Mouse (Mus musculus) heart, embryonic 10.5 days (tissue): ENCODE measurements around the gene Leng1. TPM values are rescaled to one million over a fixed set of nuclear protein-coding genes. Genes with fewer than 3 reads are reported as not detected.

Experiments used
- DNase-seq: peaks from one replicate; pipeline ENCODE4 v3.0.0-alpha.2; 2017; ENCODE audit warnings: low spot score
- H3K27ac ChIP-seq: fragments of 300-500 bp; sonication (generic); 2 replicates; pipeline ENCODE4 v1.5.1; 2016; ENCODE audit warnings: mild to moderate bottlenecking
- H3K27me3 ChIP-seq: fragments of 300-500 bp; sonication (generic); 2 replicates; pipeline ENCODE4 v1.6.1; 2016; ENCODE audit warnings: mild to moderate bottlenecking; ENCODE audit not compliant: poor library complexity, insufficient read depth, severe bottlenecking
- H3K36me3 ChIP-seq: fragments of 300-500 bp; sonication (generic); 2 replicates; pipeline ENCODE4 v1.6.1; 2016; ENCODE audit warnings: mild to moderate bottlenecking, moderate library complexity
- H3K4me1 ChIP-seq: fragments of 300-500 bp; sonication (generic); 2 replicates; pipeline ENCODE4 v1.6.1; 2016; ENCODE audit warnings: mild to moderate bottlenecking
- H3K4me3 ChIP-seq: fragments of 300-500 bp; sonication (generic); 2 replicates; pipeline ENCODE4 v1.5.1; 2016; ENCODE audit warnings: mild to moderate bottlenecking, moderate library complexity
- H3K9me3 ChIP-seq: fragments of 300-500 bp; sonication (generic); 2 replicates; pipeline ENCODE4 v1.6.1; 2016; ENCODE audit warnings: mild to moderate bottlenecking, moderate library complexity
- WGBS: fragments of 180-500 bp; shearing (Covaris S2); methylation state at CpG from one replicate; pipeline ENCODE4 v1.1.7; 2016; 5-methylcytosine and 5-hydroxymethylcytosine counted together
- polyA plus RNA-seq: library from polyadenylated mRNA; unstranded; fragments of >200 nt; fragmentation: Nextera tagmentation; extraction: Ambion mirVana; gene quantifications from 2 replicates; pipeline ENCODE4 v1.2.1, GENCODE M21; 2016

Leng1 gene
- polyA plus RNA-seq, 1 experiment from 2014 or later = 19.6 TPM

DNA sequence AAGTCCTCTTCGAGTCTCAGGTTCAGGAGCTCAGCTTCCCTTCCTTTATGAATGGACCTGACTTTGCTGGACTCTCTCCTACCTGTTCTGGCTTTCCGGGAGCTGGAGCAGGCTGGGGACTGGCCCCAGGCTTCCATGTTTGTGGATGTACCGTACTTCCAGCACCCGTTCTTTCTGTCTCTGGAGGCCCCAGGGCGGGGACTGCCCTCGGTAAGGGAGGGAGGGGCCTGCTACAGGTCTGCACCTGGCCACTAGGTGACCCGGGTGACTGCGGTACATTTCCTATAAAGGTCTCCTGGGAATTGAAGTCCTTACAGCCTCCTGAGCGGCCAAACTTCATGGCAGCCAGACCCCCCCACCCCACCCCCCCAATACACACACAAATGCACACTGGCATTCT, 11.7 kb upstream of the Leng1 start, which contains the start of gene Tmc4:
TSS of gene Tmc4 (minus strand) at position 212 of the 400 bp plus-strand sequence.
- Histone ChIP-seq H3K4me3 (no peak within 1 kb of the TSS), H3K4me1 (no peaks in the 10 kb centered on the region), H3K27me3 (no peaks in the 10 kb centered on the region), H3K36me3 (peaks cover 13% of the 10 kb centered on the region; the same call in 1 of the 2 replicates), H3K9me3 (no peaks in the 10 kb centered on the region), H3K27ac (no peak within 1 kb of the TSS)
- WGBS = 50% methylated on average over 9 of the region's 9 CpGs
- no peak for DNase-seq

DNA sequence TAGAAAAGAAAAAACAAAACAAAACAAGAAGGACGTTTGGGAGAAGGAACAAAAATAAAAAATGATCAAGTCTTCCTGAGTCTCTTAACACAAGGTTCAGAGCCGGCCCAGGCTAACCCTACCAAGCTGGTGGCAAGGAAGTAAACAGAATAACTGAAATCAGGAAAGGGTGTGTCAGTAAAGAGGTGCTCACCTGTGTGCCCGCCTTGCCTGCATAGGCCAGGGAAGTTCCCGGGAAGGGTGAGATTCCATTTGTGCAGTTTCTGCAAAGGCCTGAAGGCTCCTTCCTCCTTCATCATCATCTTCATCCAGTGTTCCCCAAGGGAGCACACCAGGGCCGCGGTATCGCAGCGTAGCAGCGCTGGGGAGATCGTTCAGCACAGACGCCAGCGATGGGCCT, 10.7 kb upstream of the Leng1 start:
- Histone ChIP-seq H3K36me3 (peaks cover 13% of the 10 kb centered on the region; the same call in 1 of the 2 replicates), H3K9me3 (no peaks in the 10 kb centered on the region), H3K4me1 (no peaks in the 10 kb centered on the region), H3K27ac (no peak overlapping the region), H3K4me3 (no peak overlapping the region), H3K27me3 (no peaks in the 10 kb centered on the region)
- 85% methylated on average over 12 of the region's 12 CpGs for WGBS
- DNase-seq = no peak

DNA sequence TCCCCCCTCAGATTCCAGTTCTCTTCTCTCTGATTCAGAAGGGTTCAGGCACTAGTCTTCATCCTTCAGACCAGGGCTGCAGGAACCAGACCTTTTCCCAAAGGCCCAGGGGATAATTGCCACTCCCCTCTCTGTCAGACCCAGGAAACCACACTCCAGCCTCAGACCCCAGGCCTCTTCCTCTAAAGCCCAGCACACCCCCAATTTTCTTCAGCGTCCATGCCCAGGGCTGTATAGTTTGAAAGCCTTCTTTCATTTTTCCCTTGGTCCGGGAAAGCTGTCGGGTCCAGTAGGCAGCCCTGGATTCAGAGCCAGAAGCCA, 9.5 kb upstream of the Leng1 start:
- H3K9me3 ChIP-seq = no peaks in the 10 kb centered on the region
- peaks cover 8% of the 10 kb centered on the region; the same call in 1 of the 2 replicates for H3K36me3 ChIP-seq
- DNase-seq = no peak
- no peaks in the 10 kb centered on the region for H3K4me1 ChIP-seq
- H3K27me3 ChIP-seq = no peaks in the 10 kb centered on the region
- 83% methylated on average over 3 of the region's 3 CpGs for WGBS
- no peak overlapping the region for H3K4me3 ChIP-seq
- no peak overlapping the region for H3K27ac ChIP-seq

DNA sequence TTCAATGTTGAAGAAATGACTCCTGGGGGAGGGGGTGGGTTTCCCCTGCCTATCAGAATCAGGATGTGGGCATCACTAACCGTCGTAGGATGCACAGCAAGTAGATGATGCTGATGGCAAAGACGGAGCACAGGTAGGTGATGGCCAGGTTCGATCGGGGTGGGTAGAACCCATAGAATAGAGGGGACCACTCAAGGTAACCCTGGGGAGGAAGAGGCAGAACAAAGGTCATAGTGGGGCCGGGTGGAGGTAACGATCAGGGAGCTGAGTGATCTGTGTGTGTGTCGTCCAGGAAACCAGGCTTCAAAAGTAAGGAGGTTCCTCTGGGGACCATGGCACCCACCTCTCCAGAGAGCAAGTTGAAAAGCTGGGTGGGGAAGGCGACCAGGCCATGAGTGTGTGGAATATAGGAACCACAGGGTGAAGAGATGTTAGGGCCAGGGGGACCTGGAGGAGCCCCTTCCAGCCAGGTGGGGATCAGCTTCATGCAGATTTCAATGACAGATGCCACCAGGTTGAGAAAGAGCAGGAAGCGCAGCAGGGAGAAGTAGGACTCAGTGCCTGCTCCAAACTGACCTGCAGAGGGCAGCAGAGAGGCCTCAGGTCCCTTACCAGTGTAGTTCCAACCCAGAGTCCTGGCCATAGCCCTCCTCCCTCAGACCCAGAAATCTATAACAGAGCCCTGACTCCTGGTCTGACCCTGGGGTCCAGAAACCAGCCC, 9.0 kb upstream of the Leng1 start:
- Histone ChIP-seq H3K4me3 (no peak overlapping the region), H3K27ac (no peak overlapping the region), H3K36me3 (peaks cover 7% of the 10 kb centered on the region; the same call in 1 of the 2 replicates), H3K9me3 (no peaks in the 10 kb centered on the region), H3K27me3 (no peaks in the 10 kb centered on the region), H3K4me1 (no peaks in the 10 kb centered on the region)
- WGBS = 69% methylated on average over 10 of the region's 10 CpGs
- DNase-seq = peak; percentile 91

DNA sequence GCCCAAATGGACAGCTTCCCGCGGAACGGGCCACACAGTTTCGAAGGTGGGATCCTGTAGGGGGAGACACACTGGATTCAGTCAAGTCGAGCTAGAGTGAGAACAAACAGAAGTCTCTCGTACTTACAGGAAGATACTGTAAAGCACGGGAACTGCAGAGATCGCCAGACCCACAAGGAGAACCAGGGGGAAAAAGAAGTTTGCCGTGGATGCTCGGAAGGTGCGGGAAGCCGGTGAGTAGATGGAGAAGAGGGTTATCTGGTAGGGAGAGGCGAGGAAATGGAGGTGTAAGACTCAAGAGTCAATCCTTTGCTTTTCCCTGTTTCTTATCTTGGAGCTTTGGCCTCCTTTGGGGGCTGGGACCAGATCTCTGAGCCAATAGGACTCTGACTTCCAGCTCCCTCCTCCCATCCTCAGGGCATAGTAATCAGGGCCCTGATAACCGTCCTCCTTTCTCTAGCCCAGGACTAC, 1.3 kb upstream of the Leng1 start:
- H3K27ac ChIP-seq = peak overlapping the region; percentile 25; the same call in 1 of the 2 replicates
- WGBS = 6% methylated on average over 14 of the region's 14 CpGs
- no peak for DNase-seq

DNA sequence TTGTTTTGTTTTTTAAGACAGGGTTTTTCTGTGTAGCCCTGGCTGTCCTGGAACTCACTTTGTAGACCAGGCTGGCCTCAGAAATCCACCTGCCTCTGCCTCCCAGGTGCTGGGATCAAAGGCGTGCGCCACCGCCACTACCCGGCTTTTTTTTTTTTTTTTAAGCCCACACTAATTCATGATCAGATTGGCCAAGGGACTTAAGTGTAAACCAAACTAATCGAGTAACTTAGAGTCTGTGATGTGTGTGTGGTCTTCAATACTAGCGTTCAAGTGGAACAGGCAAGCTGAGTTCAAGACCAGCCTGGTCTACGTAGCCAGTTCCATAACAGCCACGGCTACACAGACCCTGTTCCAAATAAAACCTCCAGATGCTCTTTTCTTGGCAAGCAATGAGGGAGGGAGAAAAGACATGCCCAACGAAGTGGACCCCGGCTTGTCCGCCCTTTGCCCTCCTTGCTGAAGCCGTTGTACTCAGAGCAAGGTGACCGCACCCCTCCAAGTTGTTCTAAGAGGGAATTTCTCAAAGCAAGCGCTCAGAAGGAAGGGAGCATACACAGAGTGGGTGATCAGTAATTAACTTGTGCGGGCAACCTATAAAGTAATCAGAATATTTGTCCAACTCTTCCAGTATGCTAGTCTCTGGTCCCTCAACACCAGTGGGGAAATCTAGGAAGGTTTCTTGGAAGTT, 971 bp downstream of the Leng1 start:
- peak overlapping the region; percentile 92 for H3K27ac ChIP-seq
- WGBS = 30% methylated on average over 15 of the region's 15 CpGs
- no peaks in the 10 kb centered on the region for H3K9me3 ChIP-seq
- H3K4me1 ChIP-seq = peaks cover 28% of the 10 kb centered on the region
- peaks cover 40% of the 10 kb centered on the region for H3K36me3 ChIP-seq
- DNase-seq = peak; percentile 78
- H3K4me3 ChIP-seq = peak overlapping the region; percentile 80
- no peaks in the 10 kb centered on the region for H3K27me3 ChIP-seq

More for the DNA sequence above, 1.3 kb upstream of the Leng1 start:
- H3K4me1 ChIP-seq = peaks cover 28% of the 10 kb centered on the region
- H3K27me3 ChIP-seq = no peaks in the 10 kb centered on the region
- peaks cover 18% of the 10 kb centered on the region for H3K36me3 ChIP-seq
- peak overlapping the region; percentile 43 for H3K4me3 ChIP-seq
- H3K9me3 ChIP-seq = no peaks in the 10 kb centered on the region

DNA sequence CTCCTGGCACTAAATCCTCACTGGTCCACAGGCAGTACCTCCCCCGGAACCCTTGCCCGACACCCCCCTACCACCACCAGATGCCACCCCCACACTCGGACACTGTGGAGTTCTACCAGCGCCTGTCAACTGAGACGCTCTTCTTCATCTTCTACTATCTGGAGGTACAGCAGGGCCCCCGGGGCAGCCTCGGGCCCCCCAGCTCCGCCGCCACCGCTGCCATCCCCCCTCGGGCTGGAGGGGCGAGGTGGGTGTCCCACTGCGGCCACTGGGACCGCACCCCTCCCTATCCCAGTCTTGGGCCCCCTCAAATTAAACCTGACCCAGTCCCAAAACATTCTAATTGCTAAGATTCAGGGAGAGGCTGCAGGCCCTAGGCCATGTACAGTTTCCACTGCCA, 7.1 kb downstream of the Leng1 start:
- Histone ChIP-seq H3K9me3 (no peaks in the 10 kb centered on the region), H3K27me3 (no peaks in the 10 kb centered on the region), H3K36me3 (peaks cover 99% of the 10 kb centered on the region), H3K27ac (no peak overlapping the region), H3K4me1 (peaks cover 7% of the 10 kb centered on the region), H3K4me3 (no peak overlapping the region)
- WGBS = 92% methylated on average over 14 of the region's 14 CpGs
- DNase-seq = no peak

DNA sequence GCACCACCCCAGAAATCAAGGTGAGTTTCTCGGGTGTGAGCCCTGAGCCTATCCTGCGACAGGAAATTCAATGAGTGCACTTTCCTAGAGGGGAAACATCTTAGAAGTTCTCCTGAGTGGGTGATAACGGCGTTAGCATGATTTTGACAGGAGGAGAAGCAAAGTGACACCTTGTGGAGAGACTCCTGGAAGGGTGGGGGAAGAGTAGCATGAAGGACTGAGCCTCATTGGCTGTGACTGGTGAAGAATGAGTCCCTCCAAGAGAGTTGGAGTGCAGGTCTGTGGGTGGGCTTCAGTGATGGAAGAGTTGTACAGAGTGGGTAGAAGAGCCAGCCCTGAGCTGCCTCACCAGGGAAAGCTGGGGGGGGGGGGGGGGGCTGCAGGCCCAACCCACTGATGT, 8.7 kb downstream of the Leng1 start:
- Histone ChIP-seq H3K4me1 (peaks cover 6% of the 10 kb centered on the region; the same call in 1 of the 2 replicates), H3K27ac (no peak overlapping the region), H3K27me3 (no peaks in the 10 kb centered on the region), H3K9me3 (no peaks in the 10 kb centered on the region), H3K4me3 (no peak overlapping the region), H3K36me3 (peaks cover 100% of the 10 kb centered on the region)
- 79% methylated on average over 4 of the region's 4 CpGs for WGBS
- no peak for DNase-seq

DNA sequence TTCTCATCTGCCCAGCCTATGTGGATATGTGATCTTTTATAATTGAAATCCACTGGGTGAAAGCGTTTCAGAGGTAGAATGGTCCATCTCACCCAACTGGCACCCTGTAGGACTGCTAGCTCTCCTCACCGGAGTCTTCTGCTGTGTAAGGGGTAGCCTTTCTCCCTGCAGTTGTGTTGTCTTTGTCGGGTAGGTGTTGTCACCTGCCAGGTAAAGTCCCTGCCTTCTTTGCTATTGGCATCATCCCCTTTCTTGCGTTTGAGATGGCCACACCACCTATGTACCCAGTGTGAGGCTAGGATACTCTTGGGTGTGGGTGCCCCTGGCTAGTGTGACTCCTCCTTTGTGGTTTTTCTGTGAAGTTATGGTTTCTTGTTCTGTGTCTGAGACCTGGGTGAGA, 19.0 kb downstream of the Leng1 start:
- H3K9me3 ChIP-seq = no peaks in the 10 kb centered on the region
- peaks cover 33% of the 10 kb centered on the region for H3K36me3 ChIP-seq
- DNase-seq = no peak
- peak overlapping the region; percentile 98 for H3K4me3 ChIP-seq
- H3K27me3 ChIP-seq = no peaks in the 10 kb centered on the region
- peaks cover 29% of the 10 kb centered on the region for H3K4me1 ChIP-seq
- 62% methylated on average over 4 of the region's 4 CpGs for WGBS
- peak overlapping the region; percentile 98; the same call in 1 of the 2 replicates for H3K27ac ChIP-seq

DNA sequence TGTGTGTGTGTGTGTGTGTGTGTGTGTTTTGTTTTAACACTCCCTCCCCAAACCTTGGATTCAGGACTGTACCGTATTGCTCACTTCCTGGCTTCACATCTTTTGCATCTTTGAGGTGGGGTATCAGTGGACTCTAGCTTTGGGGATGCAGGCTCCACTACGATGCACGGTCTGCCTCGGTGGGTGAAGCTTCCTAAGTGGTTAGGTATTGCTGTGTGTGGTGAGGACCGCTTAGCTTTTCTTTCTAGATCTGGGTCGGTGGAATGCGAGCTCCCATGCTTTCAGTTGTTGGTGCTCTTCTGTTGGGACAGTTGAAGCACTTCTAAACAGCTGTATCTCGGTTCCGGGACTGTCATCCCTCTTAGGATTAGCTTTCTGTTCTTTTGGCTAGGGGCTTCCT, 19.5 kb downstream of the Leng1 start:
- Histone ChIP-seq H3K9me3 (no peaks in the 10 kb centered on the region), H3K4me3 (peak overlapping the region; percentile 98), H3K27me3 (no peaks in the 10 kb centered on the region), H3K27ac (peak overlapping the region; percentile 98), H3K36me3 (peaks cover 33% of the 10 kb centered on the region), H3K4me1 (peaks cover 29% of the 10 kb centered on the region)
- WGBS = 21% methylated on average over 9 of the region's 9 CpGs
- DNase-seq = no peak

DNA sequence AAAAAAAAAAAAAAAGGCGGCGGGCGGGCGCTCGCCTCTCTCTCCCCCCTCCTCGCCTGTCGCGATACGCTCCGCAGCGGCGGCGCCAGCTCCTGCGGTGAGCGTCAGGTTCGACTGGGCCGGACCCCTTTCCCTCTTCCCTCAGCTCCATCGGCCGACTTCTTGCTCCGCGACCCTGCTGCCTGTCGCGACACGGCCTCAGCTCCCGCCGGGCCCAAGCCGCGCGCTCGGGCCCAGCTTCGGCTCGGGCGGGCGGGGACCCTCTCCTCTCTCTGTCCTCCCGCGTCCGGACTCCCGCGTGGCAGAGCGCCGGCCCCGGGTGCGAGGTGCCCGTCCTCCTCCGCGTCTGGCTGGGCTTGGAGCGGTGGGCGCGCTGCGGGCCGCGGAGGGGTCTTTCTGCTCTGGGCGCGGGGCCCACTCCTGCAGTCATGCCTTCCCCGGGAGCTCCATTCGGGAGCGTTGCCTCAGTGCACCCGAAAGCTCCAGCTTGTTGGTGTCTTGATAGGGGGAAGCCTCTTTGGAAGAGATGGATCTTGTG, 20.1 kb downstream of the Leng1 start:
- no peaks in the 10 kb centered on the region for H3K27me3 ChIP-seq
- peaks cover 33% of the 10 kb centered on the region for H3K36me3 ChIP-seq
- H3K9me3 ChIP-seq = no peaks in the 10 kb centered on the region
- H3K4me1 ChIP-seq = peaks cover 29% of the 10 kb centered on the region
- H3K4me3 ChIP-seq = peak overlapping the region; percentile 98
- no peak for DNase-seq
- WGBS = under 1% methylated on average over 45 of the region's 58 CpGs
- peak overlapping the region; percentile 98 for H3K27ac ChIP-seq

DNA sequence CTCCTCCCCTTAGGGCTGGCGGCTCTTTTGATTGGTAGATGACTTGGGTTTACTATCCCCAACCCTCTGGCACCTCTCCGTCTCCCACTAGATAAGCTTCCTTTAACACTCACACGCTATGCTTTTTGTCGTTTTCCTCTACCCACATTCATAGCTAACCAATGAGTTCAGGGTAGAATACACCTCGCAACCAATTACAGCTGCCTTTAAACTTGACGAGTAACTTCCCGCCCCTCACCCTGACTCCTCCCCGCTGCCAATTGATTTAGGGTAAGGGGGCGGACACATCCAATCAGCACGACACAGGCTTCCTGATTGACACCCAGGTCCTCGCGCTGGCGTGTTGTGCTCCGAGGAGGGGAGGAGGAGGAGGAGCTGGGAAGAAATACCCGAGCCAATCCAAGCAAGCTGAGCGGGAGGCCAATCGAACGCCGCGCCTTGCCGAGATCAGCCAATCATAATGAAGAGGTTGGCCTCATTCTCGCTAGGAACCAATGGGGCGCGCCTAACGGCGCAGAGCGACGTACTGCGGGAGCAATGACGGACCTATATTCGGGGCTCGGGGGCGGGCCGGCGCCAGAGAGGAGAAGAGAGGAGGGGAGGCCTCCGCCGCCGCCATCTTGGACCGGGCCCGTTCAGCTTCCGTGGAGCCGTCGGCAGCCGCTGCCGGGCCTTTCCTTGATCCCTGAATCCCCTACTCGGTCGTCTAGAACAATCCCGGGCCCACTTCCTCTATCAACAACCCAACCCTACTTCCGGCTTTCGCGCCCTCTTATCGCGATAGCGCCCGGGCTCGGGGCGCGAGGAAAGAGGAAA, 20.8 kb downstream of the Leng1 start, which contains the start of gene Cnot3:
TSS of gene Cnot3 (plus strand) at position 597 of the 816 bp plus-strand sequence.
- Histone ChIP-seq H3K36me3 (peaks cover 33% of the 10 kb centered on the region), H3K4me3 (peak within 1 kb of the TSS; percentile 98), H3K27me3 (no peaks in the 10 kb centered on the region), H3K9me3 (no peaks in the 10 kb centered on the region), H3K4me1 (peaks cover 29% of the 10 kb centered on the region), H3K27ac (peak within 1 kb of the TSS; percentile 98)
- DNase-seq = peak; percentile 100
- WGBS = under 1% methylated on average over 58 of the region's 58 CpGs
